Mouse (Mus musculus): ENCODE measurements around the gene Abhd13.

The Abhd13 gene

GRCm38 (mm10) chr8:10017231-10017630 is 39.7 kb downstream of the Abhd13 start:
- peak; percentile 42 for DNase-seq

GRCm38 (mm10) chr8:10030320-10031060 is 53.0 kb downstream of the Abhd13 start:
- no peak for DNase-seq

GRCm38 (mm10) chr8:10031177-10031576 is 53.7 kb downstream of the Abhd13 start:
- DNase-seq = no peak

- DNase-seq = no peak
Measured at GRCm38 (mm10) chr8:10040866-10041265, 63.4 kb downstream of the Abhd13 start.

Data from layer of hippocampus, adult 9-11 months (tissue).